Mouse (Mus musculus) hindbrain, embryonic 13.5 days (tissue): ENCODE data around the gene Comp. TPM values are rescaled to one million over a fixed set of nuclear protein-coding genes. Genes with fewer than 3 reads are reported as not detected.

Experiments
- ATAC-seq: fragments of 200-750 bp; cut with Nextera tagmentation; 2 replicates; pipeline ENCODE4 v1.8.0; 2017; ENCODE audit warnings: moderate TSS enrichment; ENCODE audit not compliant: low FRiP score
- H3K27ac ChIP-seq: fragments of 300-500 bp; sonication (generic); 2 replicates; pipeline ENCODE4 v1.5.1; 2015; ENCODE audit warnings: inconsistent platforms, mild to moderate bottlenecking, moderate library complexity
- H3K27me3 ChIP-seq: fragments of 300-500 bp; sonication (generic); 2 replicates; pipeline ENCODE4 v1.6.1; 2015; ENCODE audit warnings: mild to moderate bottlenecking, inconsistent platforms
- H3K36me3 ChIP-seq: fragments of 300-500 bp; sonication (generic); 2 replicates; pipeline ENCODE4 v1.6.1; 2015; ENCODE audit warnings: mild to moderate bottlenecking, inconsistent platforms
- H3K4me1 ChIP-seq: fragments of 300-500 bp; sonication (generic); replicated peaks from 2 replicates; pipeline ENCODE4 v1.6.1; 2015; ENCODE audit warnings: inconsistent platforms
- H3K4me2 ChIP-seq: fragments of 300-500 bp; sonication (generic); 2 replicates; pipeline ENCODE4 v1.6.1; 2015; ENCODE audit warnings: inconsistent platforms, mild to moderate bottlenecking, moderate library complexity
- H3K4me3 ChIP-seq: fragments of 300-500 bp; sonication (generic); 2 replicates; pipeline ENCODE4 v1.5.1; 2015; ENCODE audit warnings: mild to moderate bottlenecking, inconsistent platforms
- H3K9ac ChIP-seq: fragments of 300-500 bp; sonication (generic); 2 replicates; pipeline ENCODE4 v1.6.1; 2015; ENCODE audit warnings: mild to moderate bottlenecking, inconsistent platforms
- H3K9me3 ChIP-seq: fragments of 300-500 bp; sonication (generic); 2 replicates; pipeline ENCODE4 v1.6.1; 2016; ENCODE audit warnings: inconsistent platforms
- WGBS: fragments of 180-500 bp; shearing (Covaris S2); methylation state at CpG from one replicate; pipeline ENCODE4 v1.1.7; 2015; 5-methylcytosine and 5-hydroxymethylcytosine counted together
- polyA plus RNA-seq: library from polyadenylated mRNA; unstranded; fragments of >200 nt; fragmentation: Nextera tagmentation; extraction: Ambion mirVana; gene quantifications from 2 replicates; pipeline ENCODE4 v1.2.1, GENCODE M21; 2015

Gene Comp
- polyA plus RNA-seq, 1 experiment from 2014 or later, result 0.14 TPM

GRCm38 (mm10) chr8:70431213-70431612 is 57.9 kb downstream of the Comp start:
- Histone ChIP-seq H3K9me3 (no peaks in the 10 kb centered on the region), H3K4me2 (no peak overlapping the region), H3K27ac (no peak overlapping the region), H3K9ac (no peak overlapping the region), H3K4me1 (peaks cover 12% of the 10 kb centered on the region; the same call in 1 of the 2 replicates), H3K4me3 (no peak overlapping the region), H3K27me3 (no peaks in the 10 kb centered on the region), H3K36me3 (no peaks in the 10 kb centered on the region)
- no peak for ATAC-seq
- 99% methylated on average over 4 of the region's 4 CpGs for WGBS

Other genes with a start within 250 kb of the Comp start
- gene Nr2c2ap, start 242.2 kb upstream of the Comp start, polyA plus RNA-seq, result 32.6 and 36.4 TPM in 2 replicates
- 12.5 and 14.3 TPM in 2 replicates for gene Rfxank, start 234.4 kb upstream of the Comp start, polyA plus RNA-seq
- gene Borcs8, start 234.1 kb upstream of the Comp start, polyA plus RNA-seq, result 53.6 and 58.2 TPM in 2 replicates
- gene Mef2b, start 233.8 kb upstream of the Comp start, polyA plus RNA-seq, result 0.40 TPM in 2 replicates
- gene Tmem161a, start 201.2 kb upstream of the Comp start, polyA plus RNA-seq, result 44.3 and 52.3 TPM in 2 replicates
- gene Slc25a42, start 161.3 kb upstream of the Comp start, polyA plus RNA-seq, result 5.3 and 5.4 TPM in 2 replicates
- gene Sugp2, start 139.3 kb upstream of the Comp start, polyA plus RNA-seq, result 72.1 and 81.8 TPM in 2 replicates
- gene Armc6, start 139.1 kb upstream of the Comp start, polyA plus RNA-seq, result 79.1 and 89.7 TPM in 2 replicates
- gene Homer3, start 90.7 kb upstream of the Comp start, polyA plus RNA-seq, result 47.0 TPM in 2 replicates
- 45.8 and 50.9 TPM in 2 replicates for gene Ddx49, start 71.1 kb upstream of the Comp start, polyA plus RNA-seq
- gene Cope, start 71.0 kb upstream of the Comp start, polyA plus RNA-seq, result 275 and 288 TPM in 2 replicates
- 24.5 and 25.1 TPM in 2 replicates for gene Cers1, start 57.8 kb upstream of the Comp start, polyA plus RNA-seq
- gene Gdf1, start 43.7 kb upstream of the Comp start, polyA plus RNA-seq, result 1.2 and 2.6 TPM in 2 replicates
- 14.4 and 15.9 TPM in 2 replicates for gene Upf1, start 20.3 kb upstream of the Comp start, polyA plus RNA-seq
- 35.6 and 37.6 TPM in 2 replicates for gene Crtc1, start 66.0 kb downstream of the Comp start, polyA plus RNA-seq
- 24.3 and 25.8 TPM in 2 replicates for gene Klhl26, start 103.4 kb downstream of the Comp start, polyA plus RNA-seq
- gene Tmem59l, start 113.8 kb downstream of the Comp start, polyA plus RNA-seq, result 78.5 and 78.8 TPM in 2 replicates
- gene Crlf1, start 119.6 kb downstream of the Comp start, polyA plus RNA-seq, result 2.2 and 2.9 TPM in 2 replicates
- 147 and 148 TPM in 2 replicates for gene Rex1bd, start 133.2 kb downstream of the Comp start, polyA plus RNA-seq
- 715 and 758 TPM in 2 replicates for gene Uba52, start 137.2 kb downstream of the Comp start, polyA plus RNA-seq
- 385 and 391 TPM in 2 replicates for gene Fkbp8, start 154.2 kb downstream of the Comp start, polyA plus RNA-seq
- gene Kxd1, start 154.4 kb downstream of the Comp start, polyA plus RNA-seq, result 47.7 and 50.5 TPM in 2 replicates
- 16.3 and 17.2 TPM in 2 replicates for gene Ell, start 165.9 kb downstream of the Comp start, polyA plus RNA-seq
- gene Isyna1, start 220.8 kb downstream of the Comp start, polyA plus RNA-seq, result 121 and 125 TPM in 2 replicates
- 122 and 132 TPM in 2 replicates for gene Ssbp4, start 235.3 kb downstream of the Comp start, polyA plus RNA-seq
- 1.5 and 1.9 TPM in 2 replicates for gene Lrrc25, start 242.6 kb downstream of the Comp start, polyA plus RNA-seq